Mouse (Mus musculus) CD4-positive helper T cell, adult 2 months (primary cell): Measurements from ENCODE around the gene Ttc12.

Experiments used
- DNase-seq: peaks from one replicate; pipeline ENCODE4 v3.0.0-alpha.2; 2012; ENCODE audit warnings: low read depth, missing footprints, low spot score

Ttc12 gene

GRCm38 (mm10) chr9:49485892-49486311, at the start of gene Ttc12:
Gene Ttc12, minus strand, starts transcription at chr9:49486225.
- DNase-seq, result peak; percentile 33

- DNase-seq, result no peak
Observed at GRCm38 (mm10) chr9:49534958-49535357, 48.9 kb upstream of the Ttc12 start.

- DNase-seq, result no peak
Observed at GRCm38 (mm10) chr9:49533912-49534491, 48.0 kb upstream of the Ttc12 start.

- DNase-seq, result no peak
Observed at GRCm38 (mm10) chr9:49533455-49533854, 47.4 kb upstream of the Ttc12 start.

- DNase-seq, result no peak
Observed at GRCm38 (mm10) chr9:49531833-49532232, 45.8 kb upstream of the Ttc12 start.

- no peak for DNase-seq
Observed at GRCm38 (mm10) chr9:49531257-49531656, 45.2 kb upstream of the Ttc12 start.

GRCm38 (mm10) chr9:49530739-49531138, 44.7 kb upstream of the Ttc12 start:
- DNase-seq, result no peak

GRCm38 (mm10) chr9:49529366-49529959, 43.4 kb upstream of the Ttc12 start:
- no peak for DNase-seq

- no peak for DNase-seq
Observed at GRCm38 (mm10) chr9:49528943-49529342, 42.9 kb upstream of the Ttc12 start.

- DNase-seq, result no peak
Observed at GRCm38 (mm10) chr9:49528026-49528425, 42.0 kb upstream of the Ttc12 start.

GRCm38 (mm10) chr9:49527340-49527739, 41.3 kb upstream of the Ttc12 start:
- no peak for DNase-seq

- DNase-seq, result no peak
Observed at GRCm38 (mm10) chr9:49524721-49525120, 38.7 kb upstream of the Ttc12 start.

GRCm38 (mm10) chr9:49523881-49524280, 37.9 kb upstream of the Ttc12 start:
- no peak for DNase-seq

GRCm38 (mm10) chr9:49514306-49514705, 28.3 kb upstream of the Ttc12 start:
- no peak for DNase-seq

- DNase-seq, result no peak
Observed at GRCm38 (mm10) chr9:49510666-49511065, 24.6 kb upstream of the Ttc12 start.

GRCm38 (mm10) chr9:49509628-49510027, 23.6 kb upstream of the Ttc12 start:
- DNase-seq, result no peak

GRCm38 (mm10) chr9:49509094-49509493, 23.1 kb upstream of the Ttc12 start:
- DNase-seq, result no peak

GRCm38 (mm10) chr9:49507829-49508585, 22.0 kb upstream of the Ttc12 start:
- no peak for DNase-seq

GRCm38 (mm10) chr9:49504658-49505057, 18.6 kb upstream of the Ttc12 start:
- DNase-seq, result no peak

- DNase-seq, result no peak
Observed at GRCm38 (mm10) chr9:49502245-49502644, 16.2 kb upstream of the Ttc12 start.

- DNase-seq, result no peak
Observed at GRCm38 (mm10) chr9:49499878-49500277, 13.9 kb upstream of the Ttc12 start.

- peak; percentile 39 for DNase-seq
Observed at GRCm38 (mm10) chr9:49493979-49494649, 8.1 kb upstream of the Ttc12 start.
